In genomic region chr9:62857719-62858261, GRCm38 (mm10) we compare ENCODE assay signal across 8 mouse cellular contexts. TPM values are rescaled to one million over a fixed set of nuclear protein-coding genes. Genes with fewer than 3 reads are reported as not detected.
DNase-seq lines count a peak whose midpoint lies in the region; ATAC-seq and TF ChIP-seq lines count a peak whose summit lies in the region.

Calml4 (plus strand) TSS chr9:62858080.

- DNase-seq in left cerebral cortex, postnatal 4 days, result peak; percentile 84
- DNase-seq in left cerebral cortex, adult 18-20 months (ENCODE audit: low spot score in 2 of 2), result no peak
- DNase-seq in forelimb bud, embryonic 11.5 days (ENCODE audit: low read depth, low spot score), result peak; percentile 83
- peak; percentile 64 for DNase-seq in hindbrain, embryonic 14.5 days (ENCODE audit: low spot score)
- no peak for DNase-seq in liver, adult 2 months (ENCODE audit: extremely low read depth, low read depth, low spot score)
- DNase-seq in neural tube, embryonic 11.5 days (ENCODE audit: low spot score), result peak; percentile 47
- DNase-seq in layer of hippocampus, adult 9-10 months (ENCODE audit: low spot score), result no peak
- DNase-seq in left cerebral cortex, postnatal 14 days (ENCODE audit: low spot score in 2 of 2), result no peak

- intact Hi-C loops in left cerebral cortex, postnatal 4 days (cut with DNase I), result no loop called here
- intact Hi-C loops in left cerebral cortex, postnatal 14 days (cut with DNase I), result no loop called here

- no peak for TF ChIP-seq POLR2A in liver, adult 2 months (IDR thresholded peaks at IDR 0.05; ENCODE audit: extremely low read depth, insufficient read depth, low read length)

- H3K79me2 ChIP-seq in liver, adult 2 months (ENCODE audit: control insufficient read depth, insufficient read depth, low read length), result no peaks in the 10 kb centered on the region

- WGBS in hindbrain, embryonic 14.5 days, result 52% methylated on average over 20 of the region's 20 CpGs
- WGBS in liver, adult 2 months, result 52% methylated on average over 20 of the region's 20 CpGs
- 41% methylated on average over 20 of the region's 20 CpGs for WGBS in neural tube, embryonic 11.5 days

- H3K27me3 ChIP-seq in hindbrain, embryonic 14.5 days (ENCODE audit: control insufficient read depth, insufficient read depth, low read length), result no peaks in the 10 kb centered on the region
- no peaks in the 10 kb centered on the region for H3K27me3 ChIP-seq in liver, adult 2 months (ENCODE audit: control insufficient read depth, insufficient read depth, low read length)
- no peaks in the 10 kb centered on the region for H3K27me3 ChIP-seq in neural tube, embryonic 11.5 days (ENCODE audit: control insufficient read depth, insufficient read depth, low read length)

- H3K4me1 ChIP-seq in hindbrain, embryonic 14.5 days (replicated peaks; ENCODE audit: control insufficient read depth, insufficient read depth, low read length), result peaks cover 9% of the 10 kb centered on the region; the same call in 1 of the 2 replicates
- H3K4me1 ChIP-seq in liver, adult 2 months (ENCODE audit: control insufficient read depth, insufficient read depth, low read length), result peaks cover 2% of the 10 kb centered on the region; the same call in 1 of the 2 replicates
- H3K4me1 ChIP-seq in neural tube, embryonic 11.5 days (ENCODE audit: control insufficient read depth, insufficient read depth, low read length), result peaks cover 14% of the 10 kb centered on the region

- ATAC-seq in hindbrain, embryonic 14.5 days (ENCODE audit: low FRiP score), result peak; percentile 62; the same call in 1 of the 2 replicates
- ATAC-seq in neural tube, embryonic 11.5 days (ENCODE audit: insufficient read depth, low FRiP score, low TSS enrichment), result no peak

- no peak for TF ChIP-seq CTCF in liver, adult 2 months (IDR thresholded peaks at IDR 0.05; ENCODE audit: low read depth, low read length)

- H3K4me3 ChIP-seq in hindbrain, embryonic 14.5 days (replicated peaks; ENCODE audit: low read length), result no peak within 1 kb of the TSS
- peak within 1 kb of the TSS; percentile 39 for H3K4me3 ChIP-seq in liver, adult 2 months (ENCODE audit: insufficient read depth, low read depth, low read length)
- no peak within 1 kb of the TSS for H3K4me3 ChIP-seq in neural tube, embryonic 11.5 days (ENCODE audit: low read depth, low read length)

- no peak within 1 kb of the TSS; the same call in 1 of the 2 replicates for H3K27ac ChIP-seq in hindbrain, embryonic 14.5 days
- peak within 1 kb of the TSS; percentile 74 for H3K27ac ChIP-seq in liver, adult 2 months (replicated peaks; ENCODE audit: insufficient read depth, low read depth, low read length)
- no peak within 1 kb of the TSS for H3K27ac ChIP-seq in neural tube, embryonic 11.5 days (ENCODE audit: low read depth, low read length)

- H3K9ac ChIP-seq in hindbrain, embryonic 14.5 days, result no peak within 1 kb of the TSS
- peak within 1 kb of the TSS; percentile 31 for H3K9ac ChIP-seq in liver, adult 2 months (ENCODE audit: low read depth, low read length)
- H3K9ac ChIP-seq in neural tube, embryonic 11.5 days (ENCODE audit: low read length), result no peak within 1 kb of the TSS

- H3K36me3 ChIP-seq in hindbrain, embryonic 14.5 days (replicated peaks; ENCODE audit: control insufficient read depth, insufficient read depth), result no peaks in the 10 kb centered on the region
- H3K36me3 ChIP-seq in liver, adult 2 months (ENCODE audit: control insufficient read depth, insufficient read depth, low read length), result no peaks in the 10 kb centered on the region
- H3K36me3 ChIP-seq in neural tube, embryonic 11.5 days (ENCODE audit: control insufficient read depth, insufficient read depth, low read length), result no peaks in the 10 kb centered on the region

- no peaks in the 10 kb centered on the region for H3K9me3 ChIP-seq in hindbrain, embryonic 14.5 days (ENCODE audit: control insufficient read depth, low read length)
- H3K9me3 ChIP-seq in neural tube, embryonic 11.5 days (ENCODE audit: control insufficient read depth, low read length), result no peaks in the 10 kb centered on the region

- H3K4me2 ChIP-seq in hindbrain, embryonic 14.5 days (replicated peaks), result peak within 1 kb of the TSS; percentile 15; the same call in 1 of the 2 replicates
- H3K4me2 ChIP-seq in neural tube, embryonic 11.5 days (ENCODE audit: low read depth), result 0 out of 2 replicates have a peak within 1 kb of the TSS, but pooled peaks have one; percentile 3

RNA-seq across cellular contexts. Expression of gene Calml4, which starts in this region (rescaled TPM):
- under 1 TPM; 0.66 to 0.93 TPM for total RNA-seq in left cerebral cortex, postnatal 4 days (2021)
- total RNA-seq in left cerebral cortex, adult 18-20 months (2021), result not detected
- 16.7 and 32.8 TPM in 2 replicates for polyA plus RNA-seq in hindbrain, embryonic 14.5 days (2014; fragmentation: Nextera tagmentation; extraction: Ambion mirVana)
- 0.54 and 3.4 TPM in 2 replicates for total RNA-seq in liver, adult 2 months (2014; rRNA removed)
- 0.46 and 1.8 TPM in 2 replicates for polyA plus RNA-seq in liver, adult 2 months (2012; rRNA removed)
- polyA plus RNA-seq in neural tube, embryonic 11.5 days (2014; fragmentation: Nextera tagmentation; extraction: Ambion mirVana), result 1.4 and 1.8 TPM in 2 replicates
- total RNA-seq in left cerebral cortex, postnatal 14 days (2021), result 1 to 10 TPM; 1.1 to 1.5 TPM

Comparison
In these comparisons a context has a peak if more than half of its experiments do, and no peak if none do; other contexts are left out.
1. Peak in DNase-seq in left cerebral cortex, postnatal 4 days; RNA of the gene not detected or under 1 TPM.
2. DNase-seq: peak in forelimb bud, embryonic 11.5 days (single experiment), hindbrain, embryonic 14.5 days (single experiment) and neural tube, embryonic 11.5 days (single experiment); none in left cerebral cortex, adult 18-20 months (0 of 2), liver, adult 2 months (single experiment), layer of hippocampus, adult 9-10 months (single experiment) and left cerebral cortex, postnatal 14 days (0 of 2).